Mouse (Mus musculus) myocyte (in vitro differentiated cells): ENCODE results near the gene Stk39.

Experiments used
- MAX ChIP-seq: IDR thresholded peaks from one replicate; pipeline ENCODE4 v1.6.1; 2011; ENCODE audit warnings: low read depth, mild to moderate bottlenecking, control low read depth
- POLR2A ChIP-seq: IDR thresholded peaks from one replicate; pipeline ENCODE4 v1.6.1; 2011; ENCODE audit warnings: low read depth, mild to moderate bottlenecking, control low read depth, moderate library complexity; ENCODE audit not compliant: insufficient read length
- POLR2AphosphoS2 ChIP-seq: IDR thresholded peaks from one replicate; pipeline ENCODE4 v1.6.1; 2011; ENCODE audit warnings: low read depth, control low read depth; ENCODE audit not compliant: insufficient read length
- REST ChIP-seq: IDR thresholded peaks from one replicate; pipeline ENCODE4 v1.6.1; 2011; ENCODE audit warnings: mild to moderate bottlenecking, control low read depth, moderate library complexity; ENCODE audit not compliant: insufficient read depth, insufficient read length
- TCF12 ChIP-seq: IDR thresholded peaks from one replicate; pipeline ENCODE4 v1.6.1; 2011; ENCODE audit warnings: mild to moderate bottlenecking, control low read depth; ENCODE audit not compliant: poor library complexity, insufficient read depth, severe bottlenecking
- TCF3 ChIP-seq: IDR thresholded peaks from one replicate; pipeline ENCODE4 v1.6.1; 2011; ENCODE audit warnings: low read depth, control low read depth; ENCODE audit not compliant: insufficient read length
- USF1 ChIP-seq: IDR thresholded peaks from one replicate; pipeline ENCODE4 v1.6.1; 2011; ENCODE audit warnings: low read depth, mild to moderate bottlenecking, control low read depth, moderate library complexity

GRCm38 (mm10) chr2:68468698-68469097 lies 3.4 kb downstream of the Stk39 start:
- TF ChIP-seq TCF12, result no peak
- no peak for TF ChIP-seq USF1
- TF ChIP-seq MAX, result no peak
- no peak for TF ChIP-seq POLR2A
- TF ChIP-seq TCF3, result no peak
- TF ChIP-seq POLR2AphosphoS2, result no peak
- TF ChIP-seq REST, result no peak
